Mouse (Mus musculus): ENCODE results near the gene Ulk1. TPM values are rescaled to one million over a fixed set of nuclear protein-coding genes. Genes with fewer than 3 reads are reported as not detected.
A peak's percentile ranks its signal among the peaks of the same experiment; 100 is the strongest.
"Not testable (repeated sequence)": the region's sequence is repeated elsewhere in the genome, so short reads cannot be mapped to it uniquely, and the experiment has no call there.

The Ulk1 gene
- total RNA-seq, 2 experiments from 2014 or later, result 62.4 to 70.3 TPM

DNA sequence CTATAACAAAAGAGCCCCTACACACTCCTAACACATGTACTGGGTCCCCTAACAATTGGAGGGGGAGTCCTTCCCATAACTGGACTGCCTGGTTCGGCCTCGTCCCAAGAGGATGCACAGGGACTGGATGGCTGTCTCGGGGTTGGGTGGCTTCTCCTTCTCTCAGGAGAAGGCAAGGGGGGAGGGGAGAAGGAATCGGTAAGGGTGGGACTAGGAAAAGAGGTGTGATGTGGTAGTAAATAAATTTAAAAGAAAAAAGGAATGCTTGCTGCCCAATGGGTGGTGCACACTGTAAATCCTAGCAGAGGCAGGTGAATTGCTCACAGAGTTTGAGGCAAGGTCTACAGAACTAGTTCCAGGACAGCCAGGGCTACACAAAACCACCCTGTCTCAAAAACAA, 3.7 kb downstream of the Ulk1 start:
- DNase-seq (ENCODE audit: low spot score in 2 of 2), result no peak

DNA sequence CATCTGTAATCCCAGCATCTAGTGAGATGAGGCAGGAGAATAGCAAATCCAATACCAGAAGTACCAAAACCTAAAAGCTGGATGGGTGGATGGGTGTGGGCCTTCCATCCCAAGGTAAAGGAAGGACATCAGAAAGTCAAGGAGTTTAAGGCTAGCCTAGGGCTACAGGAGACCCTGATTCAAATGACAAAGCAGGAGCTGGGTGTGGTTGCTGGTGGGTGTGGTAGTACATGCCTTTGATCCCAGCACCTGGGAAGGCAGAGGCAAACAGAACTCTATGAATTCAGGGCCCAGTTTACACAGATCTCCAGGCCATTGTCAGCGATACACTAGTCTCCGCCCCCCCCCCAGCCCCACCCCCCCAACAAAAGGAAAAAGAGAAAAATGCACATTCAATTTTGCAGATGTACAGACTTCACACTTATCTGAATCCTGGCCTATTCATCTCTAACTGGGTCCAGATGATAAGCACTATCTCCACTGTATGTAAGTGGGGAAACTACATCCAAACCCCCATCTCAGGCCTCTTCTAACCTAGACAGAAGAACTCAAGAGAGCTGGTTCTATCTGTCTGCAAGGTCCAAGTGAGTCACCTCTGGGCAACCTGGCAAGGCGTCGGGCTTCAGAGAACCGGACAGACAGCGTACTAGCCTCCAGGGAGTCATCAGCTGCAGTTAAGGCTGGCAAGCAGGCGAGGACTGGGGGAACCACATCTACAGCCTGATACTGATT, 5.7 kb downstream of the Ulk1 start:
- no peak for DNase-seq (ENCODE audit: low spot score in 2 of 2)

DNA sequence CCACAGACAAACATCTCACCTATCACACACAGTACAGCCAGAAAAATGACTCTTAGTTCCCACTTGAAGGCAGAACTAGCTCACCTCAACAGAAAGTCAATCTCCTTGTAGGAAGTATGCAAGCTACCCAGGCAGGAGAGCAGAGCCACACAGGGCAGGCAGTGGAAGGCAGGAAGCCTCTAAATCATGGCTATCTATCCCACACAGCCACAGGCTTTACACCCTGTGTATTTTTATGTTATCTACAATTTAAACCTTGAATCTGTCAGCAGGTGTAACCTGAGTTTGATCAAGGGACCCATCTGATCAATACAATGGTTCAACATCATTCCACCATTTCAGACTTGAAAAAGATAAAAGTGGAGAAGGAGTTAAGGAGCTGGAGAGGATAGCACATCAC, 7.1 kb downstream of the Ulk1 start:
- no peak for DNase-seq (ENCODE audit: low spot score in 2 of 2)

DNA sequence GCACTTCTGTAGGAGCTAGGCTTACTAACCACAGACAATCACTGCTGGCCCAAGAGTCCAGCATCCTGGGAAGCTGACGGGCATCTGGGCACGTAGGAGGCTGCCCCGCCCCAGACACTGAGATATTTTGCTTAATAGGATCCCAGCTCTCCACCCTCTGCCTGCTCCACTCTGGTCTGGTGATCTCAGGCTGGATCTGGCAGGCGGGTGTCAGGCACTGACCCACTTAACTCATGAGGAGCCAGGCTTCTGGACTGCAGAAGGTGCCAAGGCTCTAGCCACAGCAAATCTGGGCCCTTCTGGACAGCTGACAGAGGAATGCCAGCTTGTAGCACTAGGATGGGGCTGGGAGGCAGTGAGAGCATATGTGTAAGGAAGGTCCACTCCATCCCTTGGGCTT, 7.7 kb downstream of the Ulk1 start:
- DNase-seq (ENCODE audit: low spot score in 2 of 2), result no peak

DNA sequence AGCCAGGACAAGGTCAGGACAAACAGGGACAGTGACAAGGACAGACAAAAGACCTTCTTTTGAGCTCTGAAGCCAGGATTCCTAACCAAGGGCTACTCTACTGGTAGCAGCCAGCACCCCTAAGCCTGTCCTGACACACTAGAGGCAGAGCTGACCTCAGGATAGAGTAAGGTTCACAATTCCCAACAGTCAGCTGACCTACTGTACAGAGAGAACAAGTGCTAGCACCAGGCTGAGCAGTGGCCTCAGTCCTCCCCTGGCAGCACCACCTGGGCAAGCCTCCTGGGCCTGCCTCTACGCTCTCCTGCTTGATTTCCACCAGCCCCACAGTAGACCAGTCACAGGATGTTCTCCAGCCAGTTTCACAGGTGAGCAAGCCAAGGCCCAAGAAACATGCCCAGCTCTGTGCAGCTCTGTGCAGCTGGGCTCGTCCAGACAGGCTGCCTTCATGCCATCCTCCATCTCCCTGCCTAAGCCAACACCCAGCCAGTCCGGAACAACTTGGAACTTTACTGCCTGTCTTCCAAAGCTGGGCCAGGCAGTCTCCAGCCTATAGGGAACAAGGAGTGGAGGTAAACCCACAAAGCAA, 8.8 kb downstream of the Ulk1 start:
- DNase-seq (ENCODE audit: low spot score in 2 of 2), result no peak

DNA sequence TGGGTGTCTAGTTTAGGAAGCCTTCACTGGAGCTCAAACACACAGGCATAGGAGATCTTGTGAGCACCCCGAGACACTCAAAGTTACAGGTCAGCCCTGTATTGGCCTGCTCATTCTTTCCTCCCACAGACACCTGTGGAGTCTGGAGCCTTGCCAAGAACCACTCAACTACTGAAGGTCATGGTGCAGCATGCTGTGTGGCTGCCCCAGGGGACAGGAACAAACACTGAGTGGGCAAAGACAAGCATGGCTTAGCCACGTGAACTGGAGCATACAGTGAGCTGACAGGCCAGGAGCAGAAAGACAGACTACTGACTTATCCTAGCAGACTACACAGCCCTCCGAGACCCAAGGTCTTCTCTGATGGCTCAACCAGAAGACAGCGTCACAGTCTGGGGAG, 12.2 kb downstream of the Ulk1 start:
- DNase-seq (ENCODE audit: low spot score in 2 of 2), result no peak

DNA sequence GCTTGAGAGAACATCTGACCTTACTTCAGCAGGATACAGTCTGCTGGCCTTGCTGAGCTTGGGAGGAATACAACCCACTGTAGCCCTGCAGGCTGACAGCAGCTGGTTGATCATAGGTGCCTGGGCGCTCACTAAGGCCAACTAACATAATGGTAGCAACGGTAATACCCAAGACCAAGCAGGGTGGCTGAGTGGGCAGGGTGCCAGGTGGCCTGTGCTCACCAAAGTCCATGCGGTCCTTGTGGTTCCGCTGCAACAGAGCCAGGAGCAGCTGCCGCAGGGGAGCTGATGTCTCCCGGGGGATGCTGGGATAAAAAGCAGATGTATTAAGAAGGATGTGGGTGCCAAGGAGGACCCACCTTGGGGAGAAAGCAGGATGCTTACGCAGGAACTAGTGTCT, 15.5 kb downstream of the Ulk1 start:
- DNase-seq (ENCODE audit: low spot score in 2 of 2), result no peak

DNA sequence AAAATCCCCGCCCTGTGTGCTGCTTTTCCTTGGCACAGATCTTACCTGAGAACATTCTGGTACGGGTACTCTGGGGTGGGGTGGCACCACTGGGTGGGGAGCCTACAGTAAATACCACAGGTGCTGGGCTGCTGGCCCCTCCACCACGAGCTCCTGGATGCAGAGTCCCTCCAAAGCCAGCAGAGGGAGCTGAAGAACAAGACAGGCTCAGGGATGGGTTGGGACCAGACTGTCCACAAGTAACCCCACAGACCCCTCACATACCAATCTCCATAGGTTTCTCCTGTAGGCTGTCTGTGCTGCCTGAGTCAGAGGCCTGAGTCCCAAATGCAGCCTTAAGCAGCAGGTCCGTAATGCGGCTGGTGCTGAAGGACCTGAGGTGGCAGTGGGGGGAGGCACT, 21.2 kb downstream of the Ulk1 start:
- DNase-seq (ENCODE audit: low spot score in 2 of 2), result peak in 1 of 2 experiments; percentile 43

DNA sequence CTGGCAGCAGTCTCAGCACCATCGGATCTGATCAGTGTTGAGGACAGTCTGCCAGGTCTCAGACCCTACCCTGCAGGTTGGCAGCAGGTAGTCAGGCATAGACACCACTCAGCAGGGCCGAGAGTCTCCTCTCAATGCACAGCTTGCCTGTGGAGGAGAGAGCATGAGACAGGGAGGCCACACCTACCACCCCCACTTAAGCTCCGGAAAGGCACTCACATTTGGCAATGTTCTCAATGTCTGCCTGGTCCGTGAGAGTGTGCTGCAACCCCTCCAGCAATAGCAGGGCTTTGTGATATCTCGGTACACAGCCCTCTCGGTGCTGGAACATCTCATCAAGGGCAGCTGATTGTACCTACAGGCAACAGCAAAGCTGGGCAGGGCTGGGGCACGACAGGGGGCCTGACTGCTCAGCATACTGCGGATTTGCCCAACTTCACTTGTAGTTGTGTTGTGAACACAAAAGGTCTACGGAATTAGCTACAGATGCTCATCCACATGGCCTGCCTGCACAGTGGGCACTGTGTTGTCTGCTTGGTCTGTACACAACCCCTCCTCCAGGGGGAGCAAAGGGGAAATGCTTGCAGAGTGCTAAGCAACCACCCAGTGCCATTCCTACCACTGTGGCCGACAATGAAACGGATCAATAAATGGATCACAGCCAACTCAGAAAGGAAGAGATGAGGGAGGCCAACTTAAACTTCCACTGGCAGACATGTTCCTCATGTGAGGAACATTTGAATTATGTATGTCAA, 23.6 kb downstream of the Ulk1 start:
- peak in 1 of 2 experiments; percentile 68 for DNase-seq (ENCODE audit: low spot score in 2 of 2)

DNA sequence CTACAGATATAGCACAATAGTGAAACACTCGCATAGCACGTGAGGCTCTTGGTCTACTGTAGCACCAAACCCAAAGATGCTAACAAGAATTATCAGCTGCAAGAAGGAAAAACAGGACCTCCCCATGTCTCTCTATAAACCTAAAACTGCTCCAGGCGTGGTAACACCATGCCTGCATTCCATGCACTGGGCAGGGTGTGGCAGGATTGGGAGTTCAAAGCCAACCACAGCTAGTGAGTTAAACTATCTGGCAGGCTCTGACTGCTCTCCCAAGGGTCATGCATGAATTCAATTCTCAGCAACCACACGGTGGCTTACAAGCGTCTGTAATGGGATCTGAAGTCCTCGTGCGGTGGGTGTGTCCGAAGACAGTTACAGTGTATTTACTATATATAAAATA, 26.7 kb downstream of the Ulk1 start:
- no peak for DNase-seq (ENCODE audit: low spot score in 2 of 2)

DNA sequence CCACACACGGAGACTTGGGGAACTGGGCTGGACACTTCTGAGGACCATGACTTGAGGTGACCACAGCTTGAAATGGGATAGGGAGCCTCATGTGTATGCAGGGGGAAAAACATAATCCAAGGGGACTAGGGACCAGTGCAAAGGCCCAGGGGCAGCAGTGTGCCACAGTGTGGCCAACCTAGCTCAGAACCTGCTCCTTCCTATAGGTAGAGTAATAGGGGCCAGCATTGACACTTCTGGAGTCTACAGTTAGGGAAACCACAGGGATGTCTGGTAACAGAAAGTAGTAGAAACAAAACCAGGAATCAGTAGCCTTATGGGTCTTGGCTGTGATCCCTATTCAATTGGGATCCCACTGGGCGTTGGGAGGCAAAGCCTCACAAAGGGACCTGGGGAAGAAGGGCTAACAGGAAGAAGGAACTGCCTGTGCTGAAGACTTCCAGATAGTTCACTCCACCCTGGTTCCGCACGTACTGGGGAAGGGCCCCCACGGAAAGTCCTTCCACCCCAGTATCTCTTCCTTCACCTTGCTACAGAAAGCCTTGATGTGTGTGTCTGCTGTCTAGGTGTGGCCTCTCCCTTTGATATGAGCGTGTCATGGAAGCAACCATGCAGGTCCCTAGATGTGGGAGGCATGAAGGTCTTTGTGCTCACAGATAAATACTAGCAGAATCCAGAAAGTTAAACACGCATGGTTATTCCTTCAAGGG, 28.2 kb downstream of the Ulk1 start:
- no peak for DNase-seq (ENCODE audit: low spot score in 2 of 2)

DNA sequence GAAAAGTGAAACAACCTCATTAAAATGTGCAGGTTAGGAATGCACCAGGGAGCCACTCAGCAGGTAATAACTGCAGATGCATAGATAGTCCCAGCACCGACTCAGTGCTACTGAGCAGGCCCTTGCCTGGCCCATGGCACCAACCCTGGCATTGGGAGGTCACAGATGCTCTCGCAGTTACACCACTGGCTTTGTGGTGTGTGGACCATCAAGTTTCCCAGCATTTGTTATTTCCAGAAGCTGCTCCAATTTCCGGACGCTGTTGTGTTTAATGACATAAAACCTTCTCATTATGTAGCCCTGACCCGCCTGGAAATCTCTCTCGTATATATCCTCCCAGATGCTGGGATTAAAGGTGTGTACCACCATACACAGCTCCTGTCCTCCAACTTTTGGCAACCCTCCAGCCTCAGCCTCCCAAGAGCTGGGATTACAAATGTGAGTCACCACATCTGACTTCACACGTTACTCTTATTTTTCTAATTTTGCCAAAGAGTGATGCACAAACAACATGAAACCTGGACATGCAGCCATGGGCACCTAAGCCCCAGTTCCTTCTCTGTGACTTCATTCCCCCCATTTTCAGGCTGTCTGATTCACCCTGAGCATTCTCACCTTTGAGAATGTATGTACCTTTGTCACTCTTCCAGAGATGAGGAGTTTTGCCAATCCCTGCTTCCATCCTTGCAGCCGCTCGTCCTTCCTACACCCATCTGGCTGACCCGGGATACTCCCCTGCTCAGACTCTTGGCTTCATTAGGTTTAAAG, 29.0 kb downstream of the Ulk1 start:
- no peak for DNase-seq (ENCODE audit: low spot score in 2 of 2)

DNA sequence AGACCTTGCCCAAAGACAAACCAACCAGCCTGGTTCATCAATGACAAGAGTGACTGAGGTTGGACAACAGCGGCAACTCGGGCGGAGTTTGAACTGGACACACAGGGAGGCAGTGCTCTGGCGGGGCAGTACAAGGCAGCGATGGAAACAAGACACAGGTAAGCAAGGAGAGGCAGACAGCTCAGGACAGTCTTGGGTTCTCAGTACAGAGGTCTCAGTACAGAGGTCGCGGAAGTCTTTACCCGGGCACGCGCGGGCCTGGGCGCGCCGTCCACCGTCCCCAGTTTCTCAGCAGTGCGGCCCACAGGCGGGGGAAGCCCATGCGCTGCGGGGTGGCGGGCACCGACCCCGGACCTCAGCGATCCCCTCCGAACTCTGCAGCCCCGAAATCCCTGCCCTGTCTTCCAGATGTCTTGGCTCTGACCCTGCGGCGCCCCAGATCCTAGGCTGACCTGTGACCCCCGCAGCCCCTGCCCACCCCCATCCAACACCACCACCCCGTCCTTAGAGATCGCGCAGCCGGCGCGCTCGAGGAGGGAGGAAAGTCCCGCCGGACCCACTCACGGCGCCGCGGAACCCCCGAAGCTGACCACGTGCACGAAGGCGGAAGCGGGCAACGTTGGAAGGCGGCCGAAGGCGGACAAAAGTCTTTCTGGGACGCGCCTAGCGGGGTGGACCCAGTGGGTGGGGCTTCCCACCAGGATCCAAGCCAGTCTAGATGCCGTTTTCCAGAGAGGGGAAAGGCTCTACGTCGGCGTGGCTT, 29.7 kb downstream of the Ulk1 start, which contains the start of gene Pus1:
Gene Pus1 (minus strand): TSS at position 662 of the 763 bp plus-strand sequence.
- DNase-seq (ENCODE audit: low spot score in 2 of 2), result peak; percentile 92 to 94

DNA sequence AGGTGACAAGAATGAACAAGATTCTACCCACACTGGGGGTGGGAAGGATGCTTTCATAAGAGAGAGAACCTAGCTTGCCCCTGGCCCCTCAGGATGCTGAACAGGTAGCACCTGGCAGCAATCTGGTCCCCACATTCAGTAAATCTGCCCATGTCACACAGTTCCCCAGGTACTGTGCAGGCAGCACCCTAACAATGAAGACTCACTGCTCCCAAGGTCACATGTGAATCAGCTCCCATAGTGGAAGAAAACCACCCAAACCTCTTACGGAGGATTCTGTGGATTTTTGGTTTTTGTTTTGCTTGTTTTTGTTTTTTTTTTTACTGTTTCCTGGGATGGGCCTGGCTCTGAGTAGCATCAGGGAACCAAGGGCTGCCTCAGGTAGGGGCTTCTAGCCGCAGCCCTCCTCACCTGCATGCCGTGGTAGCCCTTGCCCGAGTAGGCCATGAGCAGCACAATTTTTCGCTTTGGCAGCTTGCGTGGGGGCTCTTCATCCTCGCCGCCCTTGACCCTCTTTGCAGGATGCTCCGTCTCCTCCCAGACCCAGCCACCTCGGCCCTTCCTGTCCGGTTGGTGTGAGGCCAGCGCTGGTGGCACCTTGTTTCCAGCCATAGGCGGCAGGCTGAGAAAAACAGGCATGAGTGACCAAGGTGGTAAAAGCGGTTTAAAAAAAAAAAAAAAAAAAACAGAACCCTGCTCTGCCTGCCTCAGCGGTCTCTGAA, 30.5 kb downstream of the Ulk1 start:
- no peak for DNase-seq (ENCODE audit: low spot score in 2 of 2)

DNA sequence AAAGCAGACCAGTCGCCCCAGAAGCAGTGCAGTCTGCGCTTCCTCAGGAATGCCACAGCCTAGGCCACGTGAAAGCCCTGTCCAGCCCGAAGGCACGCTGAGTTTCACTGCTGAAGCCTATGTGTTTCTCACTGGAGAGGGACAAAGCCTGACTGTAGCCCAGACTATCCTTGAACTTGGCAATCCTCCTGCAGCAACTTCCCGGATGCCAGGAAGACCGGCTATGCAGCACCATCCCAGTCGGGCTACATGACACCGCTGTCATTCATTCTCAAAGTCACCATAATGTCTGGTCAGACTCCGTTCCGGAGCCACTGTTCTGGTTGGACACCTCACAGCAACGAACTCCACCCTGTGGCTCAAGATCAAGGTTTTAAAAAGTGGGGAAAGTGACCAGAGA, 31.6 kb downstream of the Ulk1 start:
- DNase-seq (ENCODE audit: low spot score in 2 of 2), result no peak

DNA sequence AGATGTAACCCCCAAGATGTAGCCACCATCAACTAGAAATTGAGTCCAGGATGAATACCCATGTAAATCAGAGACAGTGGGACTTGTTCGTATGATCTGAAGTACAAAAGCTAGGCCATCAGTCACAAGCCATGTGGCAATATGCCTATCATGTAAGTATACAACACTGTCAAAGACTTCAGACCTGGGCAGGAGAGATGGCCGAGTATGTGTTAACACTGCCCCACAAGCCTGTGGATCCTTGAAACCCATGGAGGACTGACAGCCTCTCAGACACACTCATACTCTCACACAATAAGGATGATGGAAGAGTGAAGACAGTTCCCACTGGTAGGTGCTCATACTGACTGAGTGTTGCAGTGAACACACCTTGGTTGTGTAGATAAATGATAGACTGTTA, 33.8 kb downstream of the Ulk1 start:
- DNase-seq (ENCODE audit: low spot score in 2 of 2), result no peak

DNA sequence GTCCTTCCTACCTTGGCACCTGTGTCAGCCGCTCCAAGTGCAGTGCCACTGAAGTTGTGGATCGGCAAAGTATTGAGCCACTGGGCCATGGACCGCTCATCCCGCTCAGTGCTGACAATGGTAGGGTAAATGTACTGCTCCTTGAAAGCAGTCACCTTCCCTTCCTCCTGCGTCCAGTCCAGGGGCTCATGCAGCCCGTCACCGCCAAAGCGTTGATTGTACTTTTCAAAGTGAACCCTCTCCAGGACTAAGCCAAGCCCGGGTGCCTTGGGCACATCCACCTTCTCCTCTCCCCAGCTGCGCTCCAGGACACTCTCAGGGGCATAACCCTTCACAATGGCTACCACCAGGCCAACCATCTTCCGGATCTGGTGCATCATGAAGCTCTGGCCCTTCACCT, 35.4 kb downstream of the Ulk1 start:
- no peak for DNase-seq (ENCODE audit: low spot score in 2 of 2)

DNA sequence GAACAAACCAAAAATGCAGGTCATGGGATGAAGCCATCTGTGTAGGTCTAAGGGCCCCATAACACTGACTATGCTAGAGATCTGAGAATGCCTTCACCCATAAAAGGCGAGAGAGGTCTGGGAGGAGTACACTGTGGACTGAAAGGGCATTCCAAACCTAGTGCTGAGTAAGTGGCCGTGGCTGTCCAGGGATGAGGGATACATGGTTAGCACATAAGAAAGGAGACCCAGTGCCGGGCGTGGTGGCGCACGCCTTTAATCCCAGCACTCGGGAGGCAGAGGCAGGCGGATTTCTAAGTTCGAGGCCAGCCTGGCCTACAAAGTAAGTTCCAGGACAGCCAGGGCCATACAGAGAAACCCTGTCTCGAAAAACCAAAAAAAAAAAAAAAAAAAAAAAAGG, 37.0 kb downstream of the Ulk1 start:
- not testable (repeated sequence) for DNase-seq (ENCODE audit: low spot score in 2 of 2)

DNA sequence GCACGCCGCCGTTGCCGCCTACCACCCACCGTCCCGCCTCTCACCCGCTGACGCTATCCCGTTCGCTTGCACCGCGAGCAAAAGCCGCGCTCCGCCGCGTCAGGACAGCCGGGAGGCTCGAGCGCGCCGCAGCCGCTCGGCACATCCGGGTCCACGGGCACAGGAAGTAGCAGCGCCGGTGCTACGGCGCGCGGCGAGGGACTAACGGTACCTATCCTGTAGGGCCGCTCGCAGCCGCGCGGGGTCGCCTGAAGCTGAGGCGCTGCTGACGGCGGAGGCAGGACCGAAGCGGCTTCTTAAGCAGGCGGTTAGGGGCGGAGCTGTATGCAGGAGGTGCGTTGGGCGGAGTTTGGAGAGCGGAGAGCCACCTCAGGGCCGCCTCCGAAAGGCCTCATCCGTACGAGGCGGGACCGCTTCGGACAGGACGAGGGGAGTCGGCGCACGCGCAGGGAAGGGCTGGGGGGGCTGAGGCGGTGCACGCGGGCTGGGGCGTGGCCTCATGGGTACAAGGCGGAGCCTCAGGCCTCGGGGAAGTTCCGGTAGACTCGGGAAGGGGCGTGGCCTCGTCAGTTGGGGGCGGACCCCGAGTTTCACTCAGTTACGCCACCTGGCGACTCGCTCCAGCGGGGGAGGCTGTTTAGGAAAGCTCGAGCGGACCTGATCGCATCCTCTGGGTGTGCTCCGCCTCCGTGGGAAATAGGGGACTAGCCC, 39.3 kb downstream of the Ulk1 start, which contains the start of gene Ep400:
Gene Ep400 (minus strand): TSS at position 270 of the 711 bp plus-strand sequence.
- DNase-seq (ENCODE audit: low spot score in 2 of 2), result peak; percentile 100
